Mouse (Mus musculus) right cerebral cortex, adult 18-20 months (tissue): ENCODE measurements around the gene Rragb.
A peak's percentile ranks its signal among the peaks of the same experiment; 100 is the strongest.
"Not testable (repeated sequence)": the region's sequence is repeated elsewhere in the genome, so short reads cannot be mapped to it uniquely, and the experiment has no call there.

Source experiments
- DNase-seq: peaks from one replicate; pipeline ENCODE4 v3.0.0; 2022; ENCODE audit warnings: mixed read lengths

Rragb gene

DNA sequence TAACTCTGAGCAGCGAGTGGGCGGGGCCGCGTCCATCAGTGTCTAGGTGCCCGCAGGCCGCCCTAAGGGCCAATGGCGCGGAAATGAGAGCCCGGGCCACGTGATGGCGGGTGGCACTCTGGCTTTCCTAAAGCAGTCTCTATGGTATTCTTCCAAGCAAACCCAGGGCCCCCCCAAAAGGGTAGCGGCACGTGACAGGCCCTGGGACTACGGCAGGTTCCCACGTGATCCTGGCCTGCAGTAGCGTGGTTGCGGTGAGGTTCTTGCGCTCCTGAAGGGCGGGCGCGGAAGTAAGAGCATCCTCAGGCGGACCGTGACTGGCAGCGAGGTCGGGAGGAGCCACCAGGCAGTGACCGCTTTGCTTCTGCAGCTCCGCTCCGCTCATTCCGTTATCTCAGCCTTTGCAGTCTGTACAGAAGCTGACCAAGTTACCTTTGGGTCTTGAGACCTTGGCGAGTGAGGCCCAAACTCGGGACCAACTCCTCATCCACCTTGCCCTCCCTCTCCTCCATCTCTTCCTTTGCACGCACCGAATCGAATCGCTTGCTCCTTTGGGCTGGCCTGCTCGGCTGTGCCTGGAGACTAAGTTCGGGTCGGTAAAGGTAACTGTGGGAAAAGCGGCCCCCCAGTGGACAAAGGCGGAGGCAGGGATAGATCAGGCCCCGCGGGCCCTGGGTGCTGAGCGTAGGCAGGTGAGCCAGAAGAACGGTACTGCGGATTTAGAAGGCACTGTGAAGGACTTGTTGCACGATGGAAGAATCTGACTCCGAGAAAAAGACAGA is at the start of gene Rragb:
Gene Rragb, plus strand, starts transcription at position 248 of the 782 bp plus-strand sequence.
- peak; percentile 87 for DNase-seq

DNA sequence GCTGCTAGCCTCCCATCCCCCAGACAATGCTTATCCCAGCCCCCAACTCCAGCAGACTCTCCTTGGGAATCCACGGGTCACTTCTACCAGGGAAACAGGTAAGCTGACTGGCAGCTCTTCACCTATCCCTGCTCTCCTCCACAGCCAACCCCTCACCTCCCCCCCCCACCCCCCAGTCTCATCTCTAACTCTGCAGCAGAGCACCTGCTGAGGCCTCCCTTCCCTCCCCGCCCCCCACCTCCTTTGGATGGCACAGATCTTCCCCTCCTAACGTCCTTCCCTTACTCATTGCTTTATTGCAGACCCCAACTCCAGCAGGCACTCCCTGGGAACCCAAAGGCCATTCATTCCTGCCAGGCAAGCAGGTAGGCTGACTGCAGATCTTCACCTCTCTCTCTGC is 21.3 kb upstream of the Rragb start, which contains the start of gene Foxr2:
Gene Foxr2, plus strand, starts transcription at position 301 of the 400 bp plus-strand sequence.
- no peak for DNase-seq

DNA sequence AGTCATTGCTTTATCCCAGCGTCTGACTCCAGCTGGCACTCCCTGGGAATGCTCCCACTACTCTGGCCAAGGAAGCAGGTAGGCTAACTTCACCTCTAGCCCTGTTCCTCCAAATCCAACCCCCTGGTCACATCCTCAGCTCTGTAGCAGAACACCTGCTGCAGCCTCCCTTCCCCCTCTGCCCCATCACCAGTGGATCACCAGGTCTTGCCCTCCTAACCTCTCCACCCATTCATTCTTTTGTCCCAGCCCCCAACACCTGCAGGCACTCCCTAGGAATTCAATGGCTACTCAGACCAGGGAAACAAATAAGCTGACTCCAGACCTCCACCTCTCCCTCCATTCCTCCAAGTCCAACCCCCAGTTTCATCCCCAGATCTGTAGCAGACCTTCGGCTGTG is 20.8 kb upstream of the Rragb start:
- no peak for DNase-seq

DNA sequence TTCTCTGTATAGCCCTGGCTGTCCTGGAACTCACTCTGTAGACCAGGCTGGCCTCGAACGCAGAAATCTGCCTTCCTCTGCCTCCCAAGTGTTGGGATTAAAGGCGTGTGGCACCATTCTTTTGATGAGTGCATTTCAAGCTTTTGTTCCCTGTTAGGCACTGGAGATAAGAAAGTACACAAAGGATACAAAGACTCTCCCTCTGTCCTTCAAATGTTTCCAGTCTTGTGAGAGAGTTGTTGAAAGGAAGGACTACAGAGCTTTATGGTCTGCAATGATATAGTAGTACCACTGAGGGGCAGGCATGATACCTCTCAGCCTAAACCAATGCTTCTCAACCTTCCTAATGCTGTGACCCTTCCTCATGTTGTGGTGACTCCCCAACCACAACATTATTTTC is 2.9 kb downstream of the Rragb start:
- DNase-seq = no peak

DNA sequence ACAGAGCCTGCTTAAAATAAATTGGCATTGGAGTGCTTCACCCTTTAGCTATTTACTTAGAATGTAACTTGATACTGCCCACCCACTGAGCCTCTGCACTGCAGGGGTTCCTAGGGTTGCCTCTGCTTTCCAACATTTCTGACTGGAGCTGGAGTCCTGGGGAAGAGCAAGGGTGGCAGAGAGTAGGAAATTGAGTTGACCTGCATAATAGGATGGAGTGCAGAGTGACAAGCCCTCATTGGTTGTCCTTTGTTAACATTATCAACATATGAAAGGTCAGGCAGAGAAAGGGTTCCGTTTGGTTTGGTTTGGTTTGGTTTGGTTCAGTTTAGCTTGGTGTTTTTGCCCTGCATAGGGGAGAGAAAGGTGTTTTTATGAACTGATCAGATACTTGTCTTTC is 12.0 kb downstream of the Rragb start:
- no peak for DNase-seq

DNA sequence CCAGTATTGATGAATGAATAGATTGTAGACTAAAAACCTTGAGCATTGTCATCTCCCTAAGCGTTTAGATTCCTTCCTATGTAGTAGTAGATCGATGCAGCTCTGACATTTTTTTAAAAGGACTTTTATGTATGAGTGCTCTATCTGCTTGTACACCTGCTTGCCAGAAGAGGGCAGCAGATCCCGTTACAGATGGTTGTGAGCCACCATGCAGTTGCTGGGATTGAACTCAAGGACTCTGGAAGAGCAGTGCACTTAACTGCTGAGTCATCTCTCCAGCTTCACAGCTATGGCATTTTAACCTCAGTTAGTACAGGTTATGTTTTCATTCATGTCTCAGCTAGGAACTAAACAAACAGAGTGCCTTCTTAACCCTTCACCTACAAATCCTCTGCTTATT is 15.5 kb downstream of the Rragb start:
- peak; percentile 8 for DNase-seq

DNA sequence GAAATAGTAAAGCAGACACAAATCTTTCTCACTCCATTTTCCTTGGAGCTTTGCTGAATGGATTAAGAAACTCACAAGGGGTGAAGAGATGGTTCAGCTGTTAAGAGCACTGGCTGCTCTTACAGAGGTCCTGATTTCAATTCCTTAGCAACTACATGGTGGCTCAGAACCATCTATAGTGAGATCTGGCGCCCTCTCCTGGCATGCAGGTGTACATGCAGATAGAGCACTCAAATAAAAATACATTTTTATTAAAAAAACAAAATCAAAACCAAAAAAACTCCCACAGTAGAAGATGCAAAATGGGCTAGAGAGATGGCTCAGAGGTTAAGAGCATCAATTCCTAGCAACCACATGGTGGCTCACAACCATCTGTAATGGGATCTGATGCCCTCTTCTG is 35.0 kb downstream of the Rragb start:
- no peak for DNase-seq

DNA sequence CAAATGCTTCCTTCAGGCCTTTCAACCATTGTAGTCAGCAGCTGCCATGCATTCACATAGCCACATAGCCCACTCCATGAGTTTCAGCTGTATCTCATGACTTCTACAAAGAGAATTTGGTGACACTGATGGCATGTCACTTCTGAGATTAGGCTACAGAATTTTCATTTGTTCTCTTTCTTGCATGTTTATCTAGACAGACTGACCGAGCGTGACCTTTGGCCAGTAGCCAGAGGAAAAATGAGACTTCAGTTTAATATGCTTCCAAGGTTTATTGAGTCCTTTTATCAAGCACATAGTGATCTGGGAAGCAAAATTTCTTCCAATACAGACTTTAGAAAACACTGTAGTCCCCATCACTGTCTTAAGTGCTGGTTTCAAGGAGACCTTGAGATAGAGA is 42.4 kb downstream of the Rragb start:
- DNase-seq = no peak

DNA sequence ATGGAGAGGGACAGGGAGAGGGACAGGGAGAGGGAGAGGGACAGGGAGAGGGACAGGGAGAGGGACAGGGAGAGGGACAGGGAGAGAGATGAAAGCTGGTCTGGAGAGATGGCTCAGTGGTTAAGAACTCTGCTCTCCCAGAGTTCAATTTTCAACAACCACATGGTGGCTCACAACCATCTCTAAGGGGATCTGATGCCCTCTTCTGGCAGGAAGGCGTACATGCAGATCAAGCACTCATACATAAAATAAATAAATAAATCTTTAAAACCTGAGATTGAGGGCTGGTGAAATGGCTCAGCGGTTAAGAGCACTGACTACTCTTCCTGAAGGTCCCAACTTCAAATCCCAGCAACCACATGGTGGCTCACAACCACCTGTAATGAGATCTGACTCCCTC is 59.4 kb downstream of the Rragb start:
- DNase-seq = not testable (repeated sequence)

DNA sequence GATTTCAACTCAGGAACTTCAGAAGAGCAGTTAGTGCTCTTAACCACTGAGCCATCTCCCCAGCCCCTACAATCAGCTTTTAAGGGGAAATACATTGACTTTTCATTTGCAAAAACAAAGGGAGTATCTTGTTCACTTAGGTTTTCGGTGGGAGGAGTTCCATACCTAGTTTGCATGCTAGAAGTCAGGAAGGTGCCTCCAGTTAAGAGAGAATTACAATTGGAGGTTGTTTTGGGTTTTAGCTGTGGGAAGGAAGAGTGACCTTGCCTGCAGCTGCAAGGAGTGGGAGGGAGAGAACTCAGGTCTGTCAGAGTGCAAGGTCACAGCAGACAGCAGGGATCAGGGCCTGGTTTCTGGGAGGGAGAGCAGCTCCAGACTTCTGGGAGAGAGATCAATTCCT is 71.3 kb downstream of the Rragb start:
- DNase-seq = no peak
